ENCODE assay signal across 9 mouse cellular contexts in the genomic region with DNA sequence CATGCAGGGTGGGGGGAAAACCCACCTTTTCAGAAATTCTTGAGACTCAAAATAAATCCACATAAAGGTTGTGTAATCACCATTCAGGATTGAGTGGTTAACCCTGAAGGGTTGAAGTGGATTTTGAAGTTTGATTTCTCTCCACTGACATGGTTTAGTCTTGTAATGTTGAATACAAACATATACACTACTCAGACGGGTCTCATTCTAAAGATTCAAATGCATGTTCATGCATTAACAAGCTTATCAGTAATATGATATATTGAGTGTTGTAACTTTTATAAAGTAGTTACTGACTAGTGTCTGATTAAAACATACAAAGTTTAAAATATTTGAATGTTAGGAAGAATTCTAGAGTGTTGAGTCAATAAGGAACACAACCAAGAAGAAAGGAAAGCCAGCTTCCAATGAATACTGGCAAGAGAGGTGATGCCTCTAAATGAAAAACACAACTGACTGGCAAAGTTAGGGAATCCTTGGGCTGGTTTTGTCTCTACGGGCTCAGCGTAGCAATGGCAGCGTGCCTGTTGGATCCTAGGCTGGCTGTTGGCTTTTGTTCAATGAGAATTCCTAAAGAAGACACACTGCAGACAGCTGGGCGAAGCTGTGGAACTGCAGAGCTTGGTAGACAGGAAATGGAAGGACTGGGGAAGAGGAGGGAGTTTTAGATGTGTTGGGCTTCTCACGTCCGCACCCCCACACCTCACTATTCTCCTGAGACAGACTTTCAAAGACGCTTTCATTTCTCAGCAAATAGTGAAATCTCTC.
A peak's percentile ranks its signal among the peaks of the same experiment; 100 is the strongest.
DNase-seq lines count a peak whose midpoint lies in the region; ATAC-seq lines count a peak whose summit lies in the region.
"Had no signal": no experiment of that assay in that cellular context is flagged by ENCODE, and none has a peak within 500 bp of the region (broad histone marks: within the 10 kb centered on the region; RNA-seq: fewer than 3 reads in every experiment).

No protein-coding gene starts in this region.

- no peaks in the 10 kb centered on the region for H3K9me3 ChIP-seq in hindbrain, embryonic 11.5 days (ENCODE audit: control insufficient read depth, low read length)
- H3K9me3 ChIP-seq: liver, embryonic 15.5 days had no signal

- no peak overlapping the region for H3K9ac ChIP-seq in hindbrain, embryonic 11.5 days (ENCODE audit: low read depth, low read length)
- H3K9ac ChIP-seq: liver, embryonic 15.5 days had no signal

- no peak overlapping the region for H3K4me2 ChIP-seq in hindbrain, embryonic 11.5 days (replicated peaks; ENCODE audit: low read depth, low read length)
- H3K4me2 ChIP-seq: liver, embryonic 15.5 days had no signal

- no peak for DNase-seq in frontal cortex, postnatal 10 days (ENCODE audit: low spot score in 2 of 2)
- DNase-seq in urinary bladder, postnatal 14 days (ENCODE audit: low spot score) = peak; percentile 31
- no peak for DNase-seq in urinary bladder, adult 2 months (ENCODE audit: low spot score)
- DNase-seq in lung, adult 18-20 months = peak; percentile 16 to 21
- no peak for DNase-seq in urinary bladder, postnatal 10 days (ENCODE audit: low spot score)
- no peak for DNase-seq in hindbrain, embryonic 11.5 days (ENCODE audit: low spot score)

- no peaks in the 10 kb centered on the region for H3K27me3 ChIP-seq in hindbrain, embryonic 11.5 days (ENCODE audit: control insufficient read depth, insufficient read depth, low read length)
- H3K27me3 ChIP-seq: liver, embryonic 15.5 days had no signal

- peak; percentile 97 for ATAC-seq in frontal cortex, adult (ENCODE audit: low TSS enrichment)
- no peak for ATAC-seq in granulocyte monocyte progenitor cell, adult 5-6 weeks (replicated peaks; ENCODE audit: poor library complexity, severe bottlenecking)
- ATAC-seq in hindbrain, embryonic 11.5 days (ENCODE audit: low FRiP score) = no peak

- H3K4me1 ChIP-seq in hindbrain, embryonic 11.5 days (replicated peaks; ENCODE audit: control insufficient read depth, insufficient read depth, low read length) = no peaks in the 10 kb centered on the region
- H3K4me1 ChIP-seq: liver, embryonic 15.5 days had no signal

- no peaks in the 10 kb centered on the region; the same call in 1 of the 2 replicates for H3K36me3 ChIP-seq in hindbrain, embryonic 11.5 days (ENCODE audit: control insufficient read depth, insufficient read depth, low read length)

- WGBS in hindbrain, embryonic 11.5 days = 86% methylated on average over 8 of the region's 8 CpGs

- H3K27ac ChIP-seq in hindbrain, embryonic 11.5 days (ENCODE audit: low read depth, low read length) = no peak overlapping the region
- H3K27ac ChIP-seq: liver, embryonic 15.5 days had no signal

- H3K4me3 ChIP-seq in hindbrain, embryonic 11.5 days (ENCODE audit: low read depth, low read length) = no peak overlapping the region
- H3K4me3 ChIP-seq: liver, embryonic 15.5 days had no signal

Comparison
In these comparisons a context has a peak if more than half of its experiments do, and no peak if none do; other contexts are left out.
1. DNase-seq: peak in urinary bladder, postnatal 14 days (single experiment) and lung, adult 18-20 months (2 of 2); none in frontal cortex, postnatal 10 days (0 of 2), urinary bladder, adult 2 months (single experiment), urinary bladder, postnatal 10 days (single experiment) and hindbrain, embryonic 11.5 days (single experiment).